Mouse (Mus musculus): ENCODE measurements at regions not wholly inside any gene's neighbourhood (a gene's known extent, or its start where the extent isn't known, plus 50 kb on each side); places are given as distances from the start of the nearest gene placed in this dataset.

- Histone ChIP-seq H3K36me3 (no peaks in the 10 kb centered on the region), H3K9ac (no peak overlapping the region), H3K4me3 (no peak overlapping the region), H3K9me3 (no peaks in the 10 kb centered on the region), H3K4me2 (no peak overlapping the region), H3K27ac (no peak overlapping the region), H3K4me1 (no peaks in the 10 kb centered on the region), H3K27me3 (no peaks in the 10 kb centered on the region)
- WGBS: 22% methylated on average over 5 of the region's 5 CpGs
- no peak for ATAC-seq (ENCODE audit: borderline replicate concordance, extremely low read depth, low FRiP score, low TSS enrichment)
These were observed 73.4 kb upstream of the Gm14444 start for GRCm38 (mm10) chr2:174936665-174937064.

DNA sequence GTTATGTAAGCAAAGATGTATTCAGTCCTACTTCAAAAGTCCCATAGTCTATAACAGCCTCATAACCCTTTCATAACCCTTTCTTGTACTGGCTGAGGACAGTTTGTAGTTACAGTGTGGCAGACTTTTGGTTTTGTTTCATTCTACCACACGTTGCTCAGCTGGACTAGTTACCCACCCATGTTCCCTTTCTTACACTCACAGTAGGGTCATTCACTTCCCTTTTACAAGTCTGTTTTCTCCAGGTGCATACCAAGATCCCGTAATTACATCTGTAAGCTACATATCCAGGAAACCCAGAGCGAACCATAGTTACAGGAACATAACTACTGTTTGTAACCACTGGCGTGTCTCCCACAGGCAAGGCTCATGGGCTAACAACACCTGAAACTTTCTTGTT is 72.1 kb upstream of the Gm14444 start:
- H3K9me3 ChIP-seq: no peaks in the 10 kb centered on the region
- no peak overlapping the region for H3K27ac ChIP-seq
- no peaks in the 10 kb centered on the region for H3K36me3 ChIP-seq
- no peak overlapping the region for H3K9ac ChIP-seq
- whole genome bisulfite sequencing: 76% methylated on average over 4 of the region's 4 CpGs
- no peak for ATAC-seq (ENCODE audit: borderline replicate concordance, extremely low read depth, low FRiP score, low TSS enrichment)
- no peak overlapping the region for H3K4me2 ChIP-seq
- no peak overlapping the region for H3K4me3 ChIP-seq
- no peaks in the 10 kb centered on the region for H3K27me3 ChIP-seq
- no peaks in the 10 kb centered on the region for H3K4me1 ChIP-seq

GRCm38 (mm10) chr2:174942221-174942620 is 67.8 kb upstream of the Gm14444 start:
- Histone ChIP-seq H3K4me1 (no peaks in the 10 kb centered on the region), H3K9ac (no peak overlapping the region), H3K36me3 (no peaks in the 10 kb centered on the region), H3K9me3 (no peaks in the 10 kb centered on the region), H3K27ac (no peak overlapping the region), H3K27me3 (no peaks in the 10 kb centered on the region), H3K4me2 (no peak overlapping the region), H3K4me3 (no peak overlapping the region)
- no peak for ATAC-seq (ENCODE audit: borderline replicate concordance, extremely low read depth, low FRiP score, low TSS enrichment)
- WGBS: 85% methylated on average over 4 of the region's 4 CpGs

DNA sequence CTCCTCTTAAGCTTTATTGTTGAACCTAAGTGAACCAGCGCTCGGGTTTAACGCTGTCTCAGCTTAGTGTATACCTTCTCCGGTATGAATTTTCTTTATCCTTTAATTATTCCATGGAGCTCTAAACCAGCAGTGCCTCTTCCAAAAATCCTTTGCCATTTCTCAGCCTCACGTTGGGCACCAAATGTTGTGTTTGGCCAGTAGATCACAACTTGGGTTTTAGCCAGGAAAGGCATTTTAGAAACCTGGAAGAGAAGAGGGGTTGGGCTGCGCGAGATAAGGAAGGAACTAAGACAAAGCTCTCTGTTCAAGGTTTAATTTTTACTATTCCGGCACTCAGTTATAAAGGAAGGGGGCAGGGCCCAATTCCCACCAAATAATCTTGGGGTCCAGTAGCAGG is 61.9 kb upstream of the Gm14444 start:
- Histone ChIP-seq H3K36me3 (no peaks in the 10 kb centered on the region), H3K27ac (no peak overlapping the region), H3K27me3 (no peaks in the 10 kb centered on the region), H3K4me3 (no peak overlapping the region), H3K4me2 (no peak overlapping the region), H3K9ac (no peak overlapping the region), H3K4me1 (no peaks in the 10 kb centered on the region), H3K9me3 (no peaks in the 10 kb centered on the region)
- ATAC-seq (ENCODE audit: borderline replicate concordance, extremely low read depth, low FRiP score, low TSS enrichment): no peak
- WGBS: 79% methylated on average over 8 of the region's 8 CpGs

All from lung, embryonic 15.5 days (tissue).